Mouse (Mus musculus) heart, embryonic 16.5 days (tissue): Measurements from ENCODE around the gene Mapkapk3. TPM values are rescaled to one million over a fixed set of nuclear protein-coding genes. Genes with fewer than 3 reads are reported as not detected.
"Not testable (repeated sequence)": the region's sequence is repeated elsewhere in the genome, so short reads cannot be mapped to it uniquely, and the experiment has no call there.

Source experiments
- ATAC-seq: fragments of 200-750 bp; cut with Nextera tagmentation; replicated peaks from 2 replicates; pipeline ENCODE4 v1.8.0; 2017; ENCODE audit warnings: moderate number of reproducible peaks; ENCODE audit not compliant: insufficient read depth, low FRiP score; ENCODE audit errors: extremely low read depth
- H3K27ac ChIP-seq: fragments of 300-500 bp; sonication (generic); 2 replicates; pipeline ENCODE4 v1.5.1; 2014; ENCODE audit warnings: mild to moderate bottlenecking, low read length, control low read depth, moderate library complexity
- H3K27me3 ChIP-seq: fragments of 300-500 bp; sonication (generic); 2 replicates; pipeline ENCODE4 v1.6.1; 2014; ENCODE audit warnings: low read length, mixed read lengths; ENCODE audit not compliant: control insufficient read depth, insufficient read depth
- H3K36me3 ChIP-seq: fragments of 300-500 bp; sonication (generic); 2 replicates; pipeline ENCODE4 v1.6.1; 2014; ENCODE audit not compliant: control insufficient read depth, insufficient read depth
- H3K4me1 ChIP-seq: fragments of 300-500 bp; sonication (generic); 2 replicates; pipeline ENCODE4 v1.6.1; 2014; ENCODE audit warnings: low read length, mixed read lengths; ENCODE audit not compliant: control insufficient read depth, insufficient read depth
- H3K4me2 ChIP-seq: fragments of 300-500 bp; sonication (generic); 2 replicates; pipeline ENCODE4 v1.6.1; 2014; ENCODE audit warnings: low read depth, mild to moderate bottlenecking, control low read depth, low read length
- H3K4me3 ChIP-seq: fragments of 300-500 bp; sonication (generic); 2 replicates; pipeline ENCODE4 v1.5.1; 2014; ENCODE audit warnings: mild to moderate bottlenecking, control low read depth, low read length
- H3K9ac ChIP-seq: fragments of 300-500 bp; sonication (generic); 2 replicates; pipeline ENCODE4 v1.6.1; 2014; ENCODE audit warnings: low read length, control low read depth
- H3K9me3 ChIP-seq: fragments of 300-500 bp; sonication (generic); replicated peaks from 2 replicates; pipeline ENCODE4 v1.6.1; 2016; ENCODE audit warnings: low read length; ENCODE audit not compliant: control insufficient read depth
- WGBS: fragments of 180-500 bp; shearing (Covaris S2); extraction: QIAGEN DNeasy Blood & Tissue Kit; methylation state at CpG from one replicate; pipeline ENCODE4 v1.1.7; 2014; 5-methylcytosine and 5-hydroxymethylcytosine counted together
- polyA plus RNA-seq: library from polyadenylated mRNA; unstranded; fragments of >200 nt; fragmentation: Nextera tagmentation; extraction: Ambion mirVana; gene quantifications from 2 replicates; pipeline ENCODE4 v1.2.1, GENCODE M21; 2015

Gene Mapkapk3
- polyA plus RNA-seq, 1 experiment from 2014 or later: 13.1 TPM

DNA sequence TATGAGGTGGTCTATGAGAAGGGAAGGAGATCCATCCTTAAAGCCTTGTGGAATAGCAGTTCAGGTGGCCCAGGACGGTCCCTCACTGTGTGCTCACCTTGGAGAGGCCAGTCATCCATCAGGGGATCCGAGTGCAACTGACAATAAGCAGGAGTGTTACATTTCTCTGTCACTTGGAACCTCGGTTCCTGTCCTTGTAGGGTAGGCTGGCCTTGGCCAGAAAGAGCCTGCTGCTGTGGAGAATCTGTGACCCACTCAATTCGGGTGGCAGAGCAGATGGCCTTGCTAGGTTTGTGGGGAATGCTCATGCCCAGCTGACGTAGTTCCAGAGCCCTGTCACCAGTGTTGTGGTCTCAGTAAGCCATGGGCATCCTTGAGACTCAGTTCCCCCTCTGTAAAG lies 19.9 kb upstream of the Mapkapk3 start:
- Histone ChIP-seq H3K4me3 (no peak overlapping the region), H3K4me1 (peaks cover 42% of the 10 kb centered on the region), H3K27me3 (no peaks in the 10 kb centered on the region), H3K9ac (no peak overlapping the region), H3K27ac (peak overlapping the region; percentile 58), H3K9me3 (no peaks in the 10 kb centered on the region), H3K4me2 (no peak overlapping the region), H3K36me3 (no peaks in the 10 kb centered on the region)
- 57% methylated on average over 5 of the region's 5 CpGs for WGBS
- ATAC-seq: no peak

DNA sequence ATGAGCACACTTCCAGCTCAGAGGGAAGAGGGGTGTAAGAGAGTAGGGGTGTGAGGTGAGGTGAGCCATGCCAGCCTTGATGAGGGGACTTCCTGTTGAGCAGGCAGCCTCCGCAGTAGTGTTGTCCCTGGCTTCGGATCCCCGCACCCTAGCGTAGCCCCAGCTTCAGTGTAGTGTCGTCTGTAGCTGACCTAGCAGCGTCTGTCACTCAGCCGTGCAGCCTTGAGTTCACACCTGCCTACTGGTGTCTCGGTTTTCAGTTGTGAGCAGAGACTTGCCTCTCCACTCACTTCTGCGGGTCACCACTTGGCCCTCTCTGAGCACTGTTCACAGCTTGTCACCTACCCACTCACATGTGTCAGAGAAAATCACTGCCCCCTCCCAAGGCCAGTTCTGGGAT lies 19.5 kb upstream of the Mapkapk3 start:
- Histone ChIP-seq H3K36me3 (no peaks in the 10 kb centered on the region), H3K9me3 (no peaks in the 10 kb centered on the region), H3K4me3 (no peak overlapping the region), H3K9ac (no peak overlapping the region), H3K4me2 (no peak overlapping the region), H3K27me3 (no peaks in the 10 kb centered on the region), H3K4me1 (peaks cover 42% of the 10 kb centered on the region), H3K27ac (peak overlapping the region; percentile 58)
- WGBS: 69% methylated on average over 9 of the region's 9 CpGs
- no peak for ATAC-seq

DNA sequence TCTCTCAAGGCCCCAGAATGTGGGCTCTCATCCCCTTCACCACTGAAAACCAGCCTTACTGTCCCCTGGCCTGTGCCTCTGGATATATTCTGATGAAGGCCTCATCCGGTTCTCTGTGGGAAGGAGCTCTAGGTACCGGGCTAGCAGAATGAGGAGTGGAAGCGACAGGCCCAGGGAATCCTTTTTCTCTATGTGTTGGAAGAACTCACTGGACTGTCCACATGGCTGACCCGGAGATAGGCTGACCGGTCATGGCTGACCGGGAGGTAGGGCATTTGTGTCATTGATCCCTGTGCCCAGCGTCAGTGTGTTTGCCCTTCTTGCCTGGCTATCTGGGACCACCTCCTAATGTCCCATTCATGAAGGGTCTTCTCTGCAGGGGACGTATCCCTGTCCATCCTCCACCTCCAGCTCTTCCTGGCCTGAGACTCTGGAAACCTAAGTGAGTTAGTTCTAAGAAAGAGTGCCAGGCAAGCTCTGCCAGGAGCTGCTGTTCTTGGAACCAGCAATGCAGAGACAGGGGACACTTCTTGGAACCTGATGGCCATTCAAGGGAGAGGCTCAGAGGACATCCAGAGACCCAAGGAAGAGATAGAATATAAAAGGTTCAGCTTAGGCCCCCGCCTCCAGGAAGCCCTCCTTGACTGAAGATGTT lies 18.8 kb upstream of the Mapkapk3 start:
- H3K4me1 ChIP-seq: peaks cover 42% of the 10 kb centered on the region
- H3K4me3 ChIP-seq: no peak overlapping the region
- no peaks in the 10 kb centered on the region for H3K27me3 ChIP-seq
- 84% methylated on average over 9 of the region's 9 CpGs for WGBS
- peak overlapping the region; percentile 50; the same call in 1 of the 2 replicates for H3K4me2 ChIP-seq
- H3K9me3 ChIP-seq: no peaks in the 10 kb centered on the region
- ATAC-seq: no peak
- no peaks in the 10 kb centered on the region for H3K36me3 ChIP-seq
- H3K9ac ChIP-seq: peak overlapping the region; percentile 61
- peak overlapping the region; percentile 94 for H3K27ac ChIP-seq

DNA sequence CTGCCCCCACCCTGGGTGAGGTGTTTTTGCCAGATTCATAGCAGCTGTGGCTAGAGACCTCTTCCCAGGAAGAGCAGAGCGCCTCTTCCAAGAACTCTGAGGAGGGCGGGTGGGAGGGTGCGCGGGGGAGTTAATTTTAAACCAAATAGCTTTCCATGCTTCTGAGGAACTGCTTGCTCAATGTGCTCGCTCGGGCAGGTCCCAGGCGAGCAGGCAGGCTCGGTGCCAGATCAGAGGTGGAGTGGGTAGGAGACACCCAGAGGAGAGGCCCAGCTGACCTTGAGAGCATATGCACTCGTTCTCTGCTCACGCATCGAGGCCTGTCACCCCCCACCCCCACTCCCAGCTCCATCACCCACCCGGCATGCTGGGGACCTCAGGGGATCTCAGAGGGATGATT lies 18.2 kb upstream of the Mapkapk3 start:
- peak; percentile 83 for ATAC-seq
- Histone ChIP-seq H3K27ac (peak overlapping the region; percentile 94), H3K4me1 (peaks cover 43% of the 10 kb centered on the region), H3K36me3 (no peaks in the 10 kb centered on the region), H3K9ac (peak overlapping the region; percentile 64), H3K4me3 (no peak overlapping the region), H3K4me2 (peak overlapping the region; percentile 50), H3K27me3 (no peaks in the 10 kb centered on the region), H3K9me3 (no peaks in the 10 kb centered on the region)
- 19% methylated on average over 12 of the region's 12 CpGs for WGBS

DNA sequence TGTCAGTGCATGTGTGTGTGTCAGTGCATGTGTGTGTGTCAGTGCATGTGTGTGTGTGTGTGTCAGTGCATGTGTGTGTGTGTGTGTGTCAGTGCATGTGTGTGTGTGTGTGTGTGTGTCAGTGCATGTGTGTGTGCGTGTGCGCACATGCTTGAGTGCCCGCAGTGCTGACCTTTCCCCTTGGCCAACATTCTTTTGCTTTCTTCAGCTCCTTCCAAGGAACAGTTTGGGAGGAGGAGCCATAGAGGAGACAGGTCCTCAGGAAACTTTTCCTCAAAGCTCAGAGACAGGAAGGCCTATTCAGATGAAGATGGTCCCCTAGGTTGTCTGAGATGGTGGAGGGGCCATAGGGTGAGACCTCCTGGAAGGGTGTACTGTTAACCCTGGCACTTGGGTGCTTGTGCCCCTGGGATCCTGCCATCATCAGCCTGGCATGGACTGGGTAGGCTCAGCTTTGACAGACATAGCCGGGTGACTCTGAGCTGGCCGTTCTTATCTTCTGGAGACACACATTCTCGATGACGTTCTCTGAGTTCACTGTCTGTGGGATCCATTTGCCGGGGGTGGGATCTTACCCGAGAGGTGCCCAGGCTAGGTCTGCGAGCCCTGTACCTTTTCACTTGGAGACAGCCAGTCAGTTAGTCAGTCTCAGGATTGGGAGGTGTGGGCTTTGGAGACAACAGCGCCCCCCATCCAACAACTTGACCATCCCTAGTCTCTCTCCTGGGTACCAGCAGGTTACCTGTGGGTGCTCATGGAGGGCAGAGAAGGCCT lies 17.6 kb upstream of the Mapkapk3 start:
- Histone ChIP-seq H3K4me3 (no peak overlapping the region), H3K27ac (peak overlapping the region; percentile 94), H3K36me3 (no peaks in the 10 kb centered on the region), H3K4me1 (peaks cover 48% of the 10 kb centered on the region), H3K27me3 (no peaks in the 10 kb centered on the region), H3K9me3 (no peaks in the 10 kb centered on the region), H3K4me2 (peak overlapping the region; percentile 50), H3K9ac (peak overlapping the region; percentile 64)
- WGBS: 54% methylated on average over 11 of the region's 11 CpGs
- 0 out of 2 replicates have a peak, but pooled peaks have one; percentile 28 for ATAC-seq

DNA sequence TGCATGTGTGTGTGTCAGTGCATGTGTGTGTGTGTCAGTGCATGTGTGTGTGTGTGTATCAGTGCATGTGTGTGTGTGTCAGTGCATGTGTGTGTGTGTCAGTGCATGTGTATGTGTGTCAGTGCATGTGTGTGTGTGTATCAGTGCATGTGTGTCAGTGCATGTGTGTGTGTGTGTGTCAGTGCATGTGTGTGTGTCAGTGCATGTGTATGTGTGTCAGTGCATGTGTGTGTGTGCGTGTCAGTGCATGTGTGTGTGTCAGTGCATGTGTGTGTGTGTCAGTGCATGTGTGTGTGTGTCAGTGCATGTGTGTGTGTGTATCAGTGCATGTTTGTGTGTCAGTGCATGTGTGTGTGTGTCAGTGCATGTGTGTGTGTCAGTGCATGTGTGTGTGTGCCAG lies 17.0 kb upstream of the Mapkapk3 start:
- H3K9ac ChIP-seq, ATAC-seq, H3K4me2 ChIP-seq, H3K4me3 ChIP-seq, H3K27me3 ChIP-seq, H3K27ac ChIP-seq, H3K36me3 ChIP-seq, H3K9me3 ChIP-seq: not testable (repeated sequence)
- WGBS: 94% methylated on average over 1 of the region's 1 CpGs
- peaks cover 52% of the 10 kb centered on the region for H3K4me1 ChIP-seq

DNA sequence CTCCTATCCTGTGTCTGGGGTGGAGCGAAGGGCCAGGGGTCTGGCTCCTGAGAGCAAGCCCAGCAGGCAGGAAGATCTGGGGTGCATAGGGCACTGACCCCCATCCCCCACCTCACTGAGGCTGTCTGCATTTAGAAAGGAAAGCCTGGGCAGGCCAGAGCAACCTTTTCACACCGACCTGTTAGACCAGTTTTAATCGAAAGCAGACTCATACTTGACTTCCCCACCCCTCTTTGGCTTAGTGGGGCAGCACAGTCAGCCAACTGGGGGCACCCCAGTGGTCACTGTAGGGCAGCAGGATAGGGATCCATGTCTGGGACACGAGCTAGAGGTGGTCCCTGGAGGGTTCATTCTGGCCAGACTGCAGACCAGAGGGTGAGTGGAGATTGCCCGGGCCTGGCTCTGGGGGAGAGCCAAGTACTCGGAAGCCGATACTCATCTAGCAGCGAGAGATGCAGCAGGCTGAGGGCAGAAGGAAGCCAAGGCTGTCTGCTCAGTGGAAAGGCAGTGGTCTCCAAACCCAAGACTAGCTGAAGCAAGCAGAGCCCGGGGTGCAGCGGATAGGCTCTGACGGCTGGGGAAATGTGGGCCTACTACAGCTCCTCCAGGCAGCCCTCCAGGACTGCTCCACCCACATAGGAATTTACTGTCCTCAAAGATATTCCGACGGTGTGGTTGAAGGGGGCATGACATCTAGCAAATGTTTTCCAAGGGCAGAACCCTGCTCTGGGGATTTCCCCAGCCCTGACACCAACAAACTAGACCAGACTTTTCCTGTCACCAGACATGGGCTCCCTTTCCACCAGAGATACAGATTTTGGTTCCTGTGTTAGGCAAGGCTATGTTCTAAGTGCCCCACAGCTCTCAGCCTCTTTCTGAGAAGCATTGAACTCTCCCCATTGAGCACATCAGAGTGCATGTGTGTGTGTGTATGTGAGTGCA lies 16.2 kb upstream of the Mapkapk3 start:
- WGBS: 49% methylated on average over 13 of the region's 13 CpGs
- peak overlapping the region; percentile 56 for H3K27ac ChIP-seq

DNA sequence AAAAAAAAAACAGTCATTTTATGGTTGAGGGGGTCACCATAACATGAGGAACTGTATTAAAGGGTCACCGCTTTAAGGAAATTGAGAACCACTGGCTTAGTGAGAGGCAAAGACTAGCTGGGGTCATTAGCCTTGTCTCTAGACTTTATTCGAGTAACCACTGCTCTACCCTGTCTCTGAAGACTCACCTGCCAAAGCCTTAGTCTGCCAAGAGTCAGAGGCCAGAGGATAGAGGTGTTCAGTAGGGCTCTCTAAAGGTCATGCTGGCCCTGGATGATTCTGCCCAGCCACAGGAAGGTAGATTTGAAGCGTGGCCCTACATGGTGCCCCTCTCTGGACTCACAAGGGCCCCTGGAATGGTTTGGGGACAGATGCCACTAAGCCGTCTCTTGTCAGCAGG lies 15.3 kb upstream of the Mapkapk3 start:
- Histone ChIP-seq H3K9ac (no peak overlapping the region), H3K4me1 (peaks cover 52% of the 10 kb centered on the region), H3K27me3 (no peaks in the 10 kb centered on the region), H3K9me3 (no peaks in the 10 kb centered on the region), H3K4me2 (no peak overlapping the region), H3K27ac (peak overlapping the region; percentile 29; the same call in 1 of the 2 replicates), H3K4me3 (no peak overlapping the region), H3K36me3 (peaks cover 15% of the 10 kb centered on the region)
- WGBS: 75% methylated on average over 4 of the region's 4 CpGs
- ATAC-seq: no peak

More for the DNA sequence above, 16.2 kb upstream of the Mapkapk3 start:
- Histone ChIP-seq H3K4me1 (peaks cover 52% of the 10 kb centered on the region), H3K36me3 (peaks cover 8% of the 10 kb centered on the region), H3K9me3 (no peaks in the 10 kb centered on the region), H3K4me3 (no peak overlapping the region), H3K27me3 (no peaks in the 10 kb centered on the region), H3K4me2 (no peak overlapping the region), H3K9ac (0 out of 2 replicates have a peak overlapping the region, but pooled peaks have one; percentile 25)
- no peak for ATAC-seq
